Mouse (Mus musculus) bone marrow, adult 2 months (tissue): ENCODE results near the gene Nptn. TPM values are rescaled to one million over a fixed set of nuclear protein-coding genes. Genes with fewer than 3 reads are reported as not detected.
"Not testable (repeated sequence)": the region's sequence is repeated elsewhere in the genome, so short reads cannot be mapped to it uniquely, and the experiment has no call there.

Experiments
- H3K27ac ChIP-seq: fragments of 200-500 bp; 2 replicates; pipeline ENCODE4 v1.5.1; 2012; ENCODE audit warnings: low read depth, mild to moderate bottlenecking, control low read depth, inconsistent platforms, low read length; ENCODE audit not compliant: control insufficient read depth, poor library complexity, insufficient read depth
- H3K4me1 ChIP-seq: fragments of 200-500 bp; 2 replicates; pipeline ENCODE4 v1.6.1; 2011; ENCODE audit warnings: low read length; ENCODE audit not compliant: control insufficient read depth, insufficient read depth
- H3K4me3 ChIP-seq: fragments of 200-500 bp; replicated peaks from 2 replicates; pipeline ENCODE3; 2011; ENCODE audit warnings: mild to moderate bottlenecking, low read depth, low read length, control low read depth; ENCODE audit not compliant: control insufficient read depth
- CTCF ChIP-seq: fragments of 200-500 bp; IDR thresholded peaks from 2 replicates; pipeline ENCODE4 v1.5.1; 2011; ENCODE audit warnings: low read length, control low read depth; ENCODE audit not compliant: control insufficient read depth, insufficient read depth
- POLR2A ChIP-seq: fragments of 200-500 bp; IDR thresholded peaks from 2 replicates; pipeline ENCODE4 v1.6.1; 2011; ENCODE audit warnings: low read depth, mild to moderate bottlenecking, control low read depth, low read length, borderline replicate concordance; ENCODE audit not compliant: control insufficient read depth
- WGBS: fragments of 180-500 bp; shearing (Covaris S2); methylation state at CpG from one replicate; pipeline ENCODE4 v1.1.7; 2018; 5-methylcytosine and 5-hydroxymethylcytosine counted together
- polyA plus RNA-seq: library from polyadenylated mRNA; stranded (reverse); fragments of >200 nt; gene quantifications from 2 replicates; pipeline ENCODE4 v1.2.4, GENCODE M21; 2011; ENCODE audit warnings: low replicate concordance; ENCODE audit not compliant: missing spikeins, insufficient read depth, insufficient read length

The Nptn gene
- polyA plus RNA-seq, 1 experiment = 47.4 TPM

GRCm38 (mm10) chr9:58555685-58556414, 26.2 kb upstream of the Nptn start:
- TF ChIP-seq POLR2A (no peak), CTCF (no peak)
- WGBS = 27% methylated on average over 9 of the region's 9 CpGs
- H3K27ac ChIP-seq = no peak overlapping the region
- no peaks in the 10 kb centered on the region; the same call in 1 of the 2 replicates for H3K4me1 ChIP-seq
- no peak overlapping the region for H3K4me3 ChIP-seq

- no peak for TF ChIP-seq POLR2A
- TF ChIP-seq CTCF = no peak
- 69% methylated on average over 7 of the region's 7 CpGs for WGBS
- no peak overlapping the region for H3K27ac ChIP-seq
- H3K4me3 ChIP-seq = no peak overlapping the region
- no peaks in the 10 kb centered on the region; the same call in 1 of the 2 replicates for H3K4me1 ChIP-seq
Observed at GRCm38 (mm10) chr9:58556627-58557026, 25.4 kb upstream of the Nptn start.

GRCm38 (mm10) chr9:58557457-58558455, 24.3 kb upstream of the Nptn start:
- 33% methylated on average over 3 of the region's 3 CpGs for WGBS
- TF ChIP-seq CTCF (no peak), POLR2A (no peak)
- Histone ChIP-seq H3K4me1 (no peaks in the 10 kb centered on the region; the same call in 1 of the 2 replicates), H3K27ac (no peak overlapping the region), H3K4me3 (no peak overlapping the region)

- Histone ChIP-seq H3K4me1 (no peaks in the 10 kb centered on the region; the same call in 1 of the 2 replicates), H3K4me3 (no peak overlapping the region), H3K27ac (no peak overlapping the region)
- 9% methylated on average over 3 of the region's 3 CpGs for whole genome bisulfite sequencing
- TF ChIP-seq CTCF (no peak), POLR2A (no peak)
Observed at GRCm38 (mm10) chr9:58560211-58560610, 21.8 kb upstream of the Nptn start.

GRCm38 (mm10) chr9:58565945-58566344, 16.1 kb upstream of the Nptn start:
- not testable (repeated sequence) for H3K4me3 ChIP-seq, H3K4me1 ChIP-seq, H3K27ac ChIP-seq
- WGBS = 51% methylated on average over 3 of the region's 3 CpGs

- no peak for TF ChIP-seq CTCF
- no peak for TF ChIP-seq POLR2A
- Histone ChIP-seq H3K4me3 (no peak overlapping the region), H3K27ac (no peak overlapping the region)
Observed at GRCm38 (mm10) chr9:58567682-58568081, 14.4 kb upstream of the Nptn start.

GRCm38 (mm10) chr9:58571001-58571400, 11.0 kb upstream of the Nptn start:
- Histone ChIP-seq H3K4me1 (no peaks in the 10 kb centered on the region; the same call in 1 of the 2 replicates), H3K4me3 (no peak overlapping the region), H3K27ac (no peak overlapping the region)
- WGBS = 87% methylated on average over 1 of the region's 1 CpGs
- TF ChIP-seq CTCF = no peak
- no peak for TF ChIP-seq POLR2A

More at GRCm38 (mm10) chr9:58567682-58568081, 14.4 kb upstream of the Nptn start:
- H3K4me1 ChIP-seq = no peaks in the 10 kb centered on the region; the same call in 1 of the 2 replicates

GRCm38 (mm10) chr9:58578669-58579068, 3.4 kb upstream of the Nptn start:
- Histone ChIP-seq H3K27ac (no peak overlapping the region), H3K4me1 (no peaks in the 10 kb centered on the region; the same call in none of the 2 replicates), H3K4me3 (no peak overlapping the region)
- TF ChIP-seq CTCF = peak; percentile 72; the same call in 1 of the 2 replicates
- no peak for TF ChIP-seq POLR2A
- WGBS = 16% methylated on average over 3 of the region's 3 CpGs

- H3K4me3 ChIP-seq, H3K27ac ChIP-seq, H3K4me1 ChIP-seq: not testable (repeated sequence)
- 62% methylated on average over 10 of the region's 10 CpGs for WGBS
Observed at GRCm38 (mm10) chr9:58580453-58581195, 1.4 kb upstream of the Nptn start.
